Mouse (Mus musculus) layer of hippocampus, adult 18-20 months (tissue): ENCODE measurements around the gene Otor. TPM values are rescaled to one million over a fixed set of nuclear protein-coding genes. Genes with fewer than 3 reads are reported as not detected.
A peak's percentile ranks its signal among the peaks of the same experiment; 100 is the strongest.

ENCODE experiments used
- DNase-seq, 2 experiments: peaks; one replicate each; pipeline ENCODE4 v3.0.0; 2022; ENCODE audit warnings: low spot score in 2 of 2
- long read RNA-seq: library from polyadenylated mRNA; stranded (forward); transcript quantifications from one replicate; pipeline ENCODE4 v2.0.0, GENCODE M21; 2021
- total RNA-seq, 2 experiments: library from RNA; stranded (reverse); gene quantifications; 2 replicates each; pipeline ENCODE4 v1.2.3; 2021

Otor gene
- under 1 TPM in 1 of 2 experiments, not detected in 1; 0.45 TPM for total RNA-seq
- long read RNA-seq, result 0 reads

- DNase-seq, result no peak
These were observed at the start of gene Otor for GRCm38 (mm10) chr2:143078198-143078851. Otor (plus strand) TSS chr2:143078473.

- no peak for DNase-seq
These were observed 47.0 kb upstream of the Otor start for GRCm38 (mm10) chr2:143031283-143031682.

GRCm38 (mm10) chr2:143032378-143033255 lies 45.7 kb upstream of the Otor start:
- peak; percentile 2 to 35 for DNase-seq

GRCm38 (mm10) chr2:143034350-143035085 lies 43.8 kb upstream of the Otor start:
- DNase-seq, result peak in 1 of 2 experiments; percentile 0

- DNase-seq, result peak; percentile 1 to 30
These were observed 43.1 kb upstream of the Otor start for GRCm38 (mm10) chr2:143035086-143035593.

GRCm38 (mm10) chr2:143041596-143041995 lies 36.7 kb upstream of the Otor start:
- DNase-seq, result no peak

GRCm38 (mm10) chr2:143055251-143055650 lies 23.0 kb upstream of the Otor start:
- no peak for DNase-seq

GRCm38 (mm10) chr2:143056736-143057135 lies 21.5 kb upstream of the Otor start:
- peak; percentile 30 to 66 for DNase-seq

GRCm38 (mm10) chr2:143062432-143062811 lies 15.9 kb upstream of the Otor start:
- no peak for DNase-seq

GRCm38 (mm10) chr2:143062812-143063792 lies 15.2 kb upstream of the Otor start, which contains the start of gene Snrpb2:
Snrpb2 (plus strand) TSS chr2:143063039.
- peak; percentile 77 to 88 for DNase-seq

GRCm38 (mm10) chr2:143065914-143066313 lies 12.4 kb upstream of the Otor start:
- no peak for DNase-seq

- no peak for DNase-seq
These were observed 3.4 kb downstream of the Otor start for GRCm38 (mm10) chr2:143081693-143082092.

- no peak for DNase-seq
These were observed 6.7 kb downstream of the Otor start for GRCm38 (mm10) chr2:143084852-143085397.

GRCm38 (mm10) chr2:143089866-143090265 lies 11.6 kb downstream of the Otor start:
- DNase-seq, result no peak

GRCm38 (mm10) chr2:143093726-143094125 lies 15.5 kb downstream of the Otor start:
- peak; percentile 74 to 91 for DNase-seq

- peak in 1 of 2 experiments; percentile 22 for DNase-seq
These were observed 16.5 kb downstream of the Otor start for GRCm38 (mm10) chr2:143094761-143095160.

GRCm38 (mm10) chr2:143097170-143097569 lies 18.9 kb downstream of the Otor start:
- no peak for DNase-seq

GRCm38 (mm10) chr2:143113859-143114258 lies 35.6 kb downstream of the Otor start:
- DNase-seq, result peak in 1 of 2 experiments; percentile 75

- peak; percentile 59 to 84 for DNase-seq
These were observed 36.4 kb downstream of the Otor start for GRCm38 (mm10) chr2:143114716-143115115.

GRCm38 (mm10) chr2:143117453-143117852 lies 39.2 kb downstream of the Otor start:
- peak in 1 of 2 experiments; percentile 59 for DNase-seq
